ENCODE assay signal across 8 mouse cellular contexts in the genomic region with DNA sequence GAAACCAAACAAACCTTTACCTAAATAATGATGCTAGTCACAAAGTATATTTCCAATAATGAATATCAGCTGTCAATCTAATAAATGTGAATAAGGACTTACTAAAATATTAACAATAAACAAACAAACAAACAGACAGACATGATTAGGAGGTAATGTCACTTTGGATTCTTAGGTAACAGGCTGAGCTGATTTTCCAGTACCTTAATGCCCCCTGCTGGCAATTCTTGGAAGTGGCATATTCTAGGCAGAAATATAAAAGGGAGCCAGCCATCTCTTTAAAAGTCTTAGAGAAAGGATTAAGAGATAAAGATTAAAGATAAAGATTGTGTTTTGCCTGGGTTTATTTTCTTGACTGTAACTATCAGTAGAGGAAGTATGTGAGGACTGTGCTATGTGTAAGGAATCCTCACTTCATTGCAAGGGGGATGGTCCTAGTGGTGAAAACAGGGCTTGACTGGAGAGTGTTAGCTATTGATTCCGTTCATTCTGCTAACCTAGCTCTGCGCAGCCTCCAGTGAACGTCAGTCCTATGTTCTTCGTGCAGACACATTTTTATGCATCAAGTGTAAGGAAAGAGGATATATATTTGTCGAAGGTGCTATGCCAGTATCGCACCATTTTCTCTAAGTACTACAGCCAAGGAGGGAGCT.
DNase-seq lines count a peak whose midpoint lies in the region; ATAC-seq and TF ChIP-seq lines count a peak whose summit lies in the region.

No protein-coding gene starts in this region.

- peak; percentile 79 for ATAC-seq in forebrain, embryonic 13.5 days
- ATAC-seq in limb, embryonic 14.5 days (ENCODE audit: low FRiP score, low read depth): no peak; the same call in 1 of the 2 replicates
- peak; percentile 76 for ATAC-seq in neural tube, embryonic 15.5 days (ENCODE audit: low FRiP score)

- H3K27me3 ChIP-seq in forebrain, embryonic 13.5 days: no peaks in the 10 kb centered on the region
- H3K27me3 ChIP-seq in limb, embryonic 14.5 days (ENCODE audit: control insufficient read depth, insufficient read depth, low read length): no peaks in the 10 kb centered on the region
- no peaks in the 10 kb centered on the region for H3K27me3 ChIP-seq in neural tube, embryonic 15.5 days (replicated peaks)

- H3K4me1 ChIP-seq in forebrain, embryonic 13.5 days: no peaks in the 10 kb centered on the region
- H3K4me1 ChIP-seq in limb, embryonic 14.5 days (ENCODE audit: control insufficient read depth, insufficient read depth, low read length): no peaks in the 10 kb centered on the region
- H3K4me1 ChIP-seq in neural tube, embryonic 15.5 days: no peaks in the 10 kb centered on the region

- H3K9me3 ChIP-seq in forebrain, embryonic 13.5 days (replicated peaks): no peaks in the 10 kb centered on the region
- H3K9me3 ChIP-seq in limb, embryonic 14.5 days (ENCODE audit: control insufficient read depth, low read length): no peaks in the 10 kb centered on the region
- no peaks in the 10 kb centered on the region for H3K9me3 ChIP-seq in neural tube, embryonic 15.5 days (replicated peaks)

- no peak overlapping the region for H3K9ac ChIP-seq in forebrain, embryonic 13.5 days
- no peak overlapping the region for H3K9ac ChIP-seq in limb, embryonic 14.5 days (ENCODE audit: low read depth, low read length, severe bottlenecking)
- H3K9ac ChIP-seq in neural tube, embryonic 15.5 days (replicated peaks): no peak overlapping the region

- H3K27ac ChIP-seq in forebrain, embryonic 13.5 days: no peak overlapping the region
- H3K27ac ChIP-seq in limb, embryonic 14.5 days (replicated peaks; ENCODE audit: low read depth, low read length): no peak overlapping the region
- peak overlapping the region; percentile 45; the same call in 1 of the 2 replicates for H3K27ac ChIP-seq in neural tube, embryonic 15.5 days (replicated peaks)

- no peaks in the 10 kb centered on the region for H3K36me3 ChIP-seq in forebrain, embryonic 13.5 days (ENCODE audit: poor library complexity, severe bottlenecking)
- H3K36me3 ChIP-seq in limb, embryonic 14.5 days (ENCODE audit: control insufficient read depth, insufficient read depth, low read length): no peaks in the 10 kb centered on the region
- H3K36me3 ChIP-seq in neural tube, embryonic 15.5 days: no peaks in the 10 kb centered on the region

- TF ChIP-seq POLR2A in limb, embryonic 14.5 days (IDR thresholded peaks at IDR 0.05; ENCODE audit: borderline replicate concordance, extremely low read depth, insufficient read depth, insufficient read length): no peak

- H3K4me3 ChIP-seq in forebrain, embryonic 13.5 days: no peak overlapping the region
- H3K4me3 ChIP-seq in limb, embryonic 14.5 days (replicated peaks; ENCODE audit: low read length): no peak overlapping the region
- H3K4me3 ChIP-seq in neural tube, embryonic 15.5 days (replicated peaks): no peak overlapping the region

- H3K4me2 ChIP-seq in forebrain, embryonic 13.5 days: no peak overlapping the region
- no peak overlapping the region for H3K4me2 ChIP-seq in limb, embryonic 14.5 days (replicated peaks; ENCODE audit: low read depth, low read length, severe bottlenecking)
- no peak overlapping the region for H3K4me2 ChIP-seq in neural tube, embryonic 15.5 days

- DNase-seq in urinary bladder, postnatal 14 days (ENCODE audit: low spot score): peak; percentile 52
- no peak for DNase-seq in urinary bladder, postnatal 4 days (ENCODE audit: low spot score in 2 of 2)
- peak; percentile 27 for DNase-seq in c-Kit-positive CD71-positive TER-119-positive erythroid progenitor cells, embryonic 14.5 days (ENCODE audit: low spot score)
- peak; percentile 58 for DNase-seq in kidney, adult 9 months
- DNase-seq in limb, embryonic 14.5 days (ENCODE audit: low spot score): peak; percentile 53
- DNase-seq in spleen, adult 12 weeks (ENCODE audit: low spot score): no peak

- WGBS in forebrain, embryonic 13.5 days: 56% methylated on average over 6 of the region's 6 CpGs
- 56% methylated on average over 6 of the region's 6 CpGs for WGBS in limb, embryonic 14.5 days
- WGBS in neural tube, embryonic 15.5 days: 48% methylated on average over 6 of the region's 6 CpGs

Comparison
In these comparisons a context has a peak if more than half of its experiments do, and no peak if none do; other contexts are left out.
1. DNase-seq: peak in urinary bladder, postnatal 14 days (single experiment), c-Kit-positive CD71-positive TER-119-positive erythroid progenitor cells, embryonic 14.5 days (single experiment), kidney, adult 9 months (single experiment) and limb, embryonic 14.5 days (single experiment); none in urinary bladder, postnatal 4 days (0 of 2) and spleen, adult 12 weeks (single experiment).